Mouse (Mus musculus) ES-CJ7 (cell line): ENCODE data around the gene Dusp1.

Experiments
- DNase-seq: peaks from one replicate; pipeline ENCODE4 v3.0.0; 2011; ENCODE audit warnings: low read depth, low spot score

Gene Dusp1

GRCm38 (mm10) chr17:26561651-26562181 lies at the start of gene Dusp1:
Dusp1 (minus strand) TSS chr17:26562128.
- DNase-seq: no peak

- DNase-seq: no peak
Observed at GRCm38 (mm10) chr17:26611328-26611727, 49.4 kb upstream of the Dusp1 start.

- no peak for DNase-seq
Observed at GRCm38 (mm10) chr17:26609820-26610219, 47.9 kb upstream of the Dusp1 start.

GRCm38 (mm10) chr17:26608877-26609276 lies 46.9 kb upstream of the Dusp1 start:
- DNase-seq: no peak

- DNase-seq: no peak
Observed at GRCm38 (mm10) chr17:26608348-26608747, 46.4 kb upstream of the Dusp1 start.

- no peak for DNase-seq
Observed at GRCm38 (mm10) chr17:26606516-26606915, 44.6 kb upstream of the Dusp1 start.

- no peak for DNase-seq
Observed at GRCm38 (mm10) chr17:26605636-26606035, 43.7 kb upstream of the Dusp1 start.

- DNase-seq: peak; percentile 29
Observed at GRCm38 (mm10) chr17:26603311-26603710, 41.4 kb upstream of the Dusp1 start.

- no peak for DNase-seq
Observed at GRCm38 (mm10) chr17:26602371-26602885, 40.5 kb upstream of the Dusp1 start.

GRCm38 (mm10) chr17:26601926-26602325 lies 40.0 kb upstream of the Dusp1 start:
- DNase-seq: no peak

- DNase-seq: no peak
Observed at GRCm38 (mm10) chr17:26601514-26601913, 39.6 kb upstream of the Dusp1 start.

- DNase-seq: peak; percentile 88
Observed at GRCm38 (mm10) chr17:26600913-26601447, 39.1 kb upstream of the Dusp1 start.

GRCm38 (mm10) chr17:26598845-26599244 lies 36.9 kb upstream of the Dusp1 start:
- DNase-seq: no peak

- DNase-seq: peak; percentile 64
Observed at GRCm38 (mm10) chr17:26596856-26597481, 35.0 kb upstream of the Dusp1 start.

- DNase-seq: peak; percentile 61
Observed at GRCm38 (mm10) chr17:26596168-26596658, 34.3 kb upstream of the Dusp1 start.

- no peak for DNase-seq
Observed at GRCm38 (mm10) chr17:26595448-26596167, 33.7 kb upstream of the Dusp1 start.

- DNase-seq: no peak
Observed at GRCm38 (mm10) chr17:26594958-26595357, 33.0 kb upstream of the Dusp1 start.

- DNase-seq: no peak
Observed at GRCm38 (mm10) chr17:26594171-26594570, 32.2 kb upstream of the Dusp1 start.

GRCm38 (mm10) chr17:26593199-26593598 lies 31.3 kb upstream of the Dusp1 start:
- no peak for DNase-seq

- no peak for DNase-seq
Observed at GRCm38 (mm10) chr17:26592510-26592909, 30.6 kb upstream of the Dusp1 start.

GRCm38 (mm10) chr17:26587961-26588487 lies 26.1 kb upstream of the Dusp1 start:
- DNase-seq: no peak

- DNase-seq: peak; percentile 56
Observed at GRCm38 (mm10) chr17:26584558-26585136, 22.7 kb upstream of the Dusp1 start.
